Mouse (Mus musculus) bone marrow macrophage, adult 2 months (primary cell): Measurements from ENCODE around the gene Bcan. TPM values are rescaled to one million over a fixed set of nuclear protein-coding genes. Genes with fewer than 3 reads are reported as not detected.

ENCODE experiments used
- H3K27ac ChIP-seq: 2 replicates; pipeline ENCODE4 v1.5.1; 2012; ENCODE audit warnings: low read depth, low read length; ENCODE audit not compliant: insufficient read depth
- H3K4me1 ChIP-seq: 2 replicates; pipeline ENCODE4 v1.6.1; 2012; ENCODE audit warnings: low read length; ENCODE audit not compliant: control insufficient read depth, insufficient read depth
- H3K4me3 ChIP-seq: 2 replicates; pipeline ENCODE4 v1.5.1; 2012; ENCODE audit warnings: mild to moderate bottlenecking, low read length, moderate library complexity; ENCODE audit not compliant: insufficient read depth
- CTCF ChIP-seq: IDR thresholded peaks from 2 replicates; pipeline ENCODE4 v1.5.1; 2012; ENCODE audit warnings: low read depth, mild to moderate bottlenecking, low read length, moderate library complexity
- POLR2A ChIP-seq: IDR thresholded peaks from 2 replicates; pipeline ENCODE4 v1.6.1; 2012; ENCODE audit warnings: mild to moderate bottlenecking, low read depth, low read length, borderline replicate concordance
- polyA plus RNA-seq: library from polyadenylated mRNA; stranded (reverse); fragments of >200 nt; gene quantifications from 2 replicates; pipeline ENCODE4 v1.2.4, GENCODE M21; 2012; ENCODE audit not compliant: missing spikeins, insufficient read depth, insufficient read length

Gene Bcan
- polyA plus RNA-seq, 1 experiment = not detected

DNA sequence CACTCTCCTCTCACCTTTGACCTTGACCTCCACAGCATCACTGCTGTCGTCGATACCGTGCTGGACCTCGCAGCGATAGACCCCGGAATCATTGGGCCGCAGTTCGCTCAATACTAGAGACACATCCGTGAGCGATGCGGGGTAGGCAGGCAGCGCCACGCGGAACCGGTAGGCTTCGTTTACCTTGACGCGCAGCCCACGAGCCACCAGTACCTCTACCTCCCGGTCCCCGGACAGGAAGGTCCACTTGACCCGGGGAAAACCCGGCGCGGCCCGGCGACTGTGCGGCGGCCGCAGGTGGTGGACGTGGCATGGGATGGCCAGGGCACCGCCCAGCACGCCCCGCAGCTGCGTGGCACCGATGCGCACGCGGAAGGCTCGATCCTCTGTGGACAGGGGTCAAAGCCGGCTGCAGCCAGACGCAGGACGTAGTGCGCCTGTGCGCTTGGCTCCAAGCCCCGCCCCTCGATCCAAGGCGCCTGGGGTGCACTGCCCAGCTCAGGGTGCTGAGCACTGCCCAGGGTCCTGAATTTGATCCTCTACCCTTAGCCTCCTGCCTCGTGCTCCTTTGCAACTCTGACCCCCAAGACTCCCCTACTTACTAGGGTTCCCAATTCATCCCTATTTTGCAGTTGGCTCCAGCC, 2.9 kb downstream of the Bcan start:
- H3K4me3 ChIP-seq = peak overlapping the region; percentile 22; the same call in 1 of the 2 replicates
- no peaks in the 10 kb centered on the region for H3K4me1 ChIP-seq
- TF ChIP-seq POLR2A = no peak
- no peak for TF ChIP-seq CTCF
- no peak overlapping the region for H3K27ac ChIP-seq

DNA sequence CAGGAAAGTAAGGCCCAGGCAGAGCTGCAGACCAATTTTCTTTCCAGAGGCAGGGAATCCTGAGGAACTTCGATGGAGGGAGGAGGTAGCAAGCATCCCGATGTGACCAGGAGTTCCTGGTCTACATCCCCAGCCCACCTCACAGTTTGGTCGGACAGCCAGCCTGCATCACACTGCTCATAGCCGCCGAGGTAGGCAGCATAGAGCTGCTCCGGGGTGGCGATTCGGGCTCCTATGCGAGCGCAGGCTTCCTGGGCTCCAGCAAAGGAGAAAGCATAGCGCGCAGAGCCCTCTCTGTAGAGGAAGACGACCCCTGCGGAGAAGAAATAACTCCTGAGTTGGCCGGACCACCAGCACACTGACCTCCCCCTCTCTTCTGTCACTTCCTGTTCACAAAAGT, 3.6 kb downstream of the Bcan start:
- Histone ChIP-seq H3K27ac (no peak overlapping the region), H3K4me3 (no peak overlapping the region), H3K4me1 (no peaks in the 10 kb centered on the region)
- TF ChIP-seq CTCF (no peak), POLR2A (no peak)

DNA sequence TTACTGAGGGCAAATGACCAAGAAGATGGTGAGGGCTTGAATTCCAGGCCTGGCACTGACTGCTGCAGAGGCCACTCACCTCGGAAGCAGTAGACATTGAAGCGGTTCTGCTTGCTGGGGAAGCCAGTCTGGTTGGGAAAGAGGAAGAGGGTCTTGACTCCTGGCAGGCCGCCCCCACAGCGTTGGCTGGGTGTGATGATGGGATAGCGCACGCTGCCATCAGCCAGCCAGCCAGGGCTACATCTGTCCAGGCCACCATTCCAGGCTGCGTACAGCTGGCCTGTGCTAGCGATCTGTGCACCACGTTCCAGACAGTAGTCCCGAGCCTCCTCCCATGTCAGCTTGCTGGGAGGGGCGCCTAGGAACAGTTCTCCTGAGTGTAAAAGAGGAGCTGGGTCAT, 4.7 kb downstream of the Bcan start:
- TF ChIP-seq POLR2A = no peak
- no peak for TF ChIP-seq CTCF
- no peak overlapping the region for H3K27ac ChIP-seq
- no peak overlapping the region for H3K4me3 ChIP-seq

DNA sequence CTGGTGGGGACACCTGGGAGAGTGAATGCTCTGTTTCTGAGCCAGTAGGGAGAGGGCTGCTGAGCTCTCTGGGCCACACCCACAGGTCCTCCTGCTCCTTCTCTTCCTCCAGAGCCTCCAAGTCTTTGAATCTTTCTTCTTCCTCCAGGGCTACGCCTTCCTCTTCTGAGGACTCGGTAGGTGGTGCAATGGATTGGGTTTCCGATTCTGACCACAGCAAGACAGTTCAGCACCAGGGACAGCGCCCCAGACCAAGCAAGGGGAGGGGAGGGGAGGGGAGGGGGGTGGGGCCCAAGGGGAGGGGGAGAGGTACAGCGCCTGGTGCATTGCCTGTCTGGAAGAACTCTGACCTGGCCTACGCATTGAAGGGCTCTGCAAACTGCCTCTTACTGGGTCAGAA, 6.6 kb downstream of the Bcan start:
- TF ChIP-seq POLR2A = no peak
- no peak for TF ChIP-seq CTCF
- Histone ChIP-seq H3K27ac (no peak overlapping the region), H3K4me1 (peaks cover 2% of the 10 kb centered on the region; the same call in 1 of the 2 replicates), H3K4me3 (no peak overlapping the region)

More for the DNA sequence above, 4.7 kb downstream of the Bcan start:
- H3K4me1 ChIP-seq = no peaks in the 10 kb centered on the region

DNA sequence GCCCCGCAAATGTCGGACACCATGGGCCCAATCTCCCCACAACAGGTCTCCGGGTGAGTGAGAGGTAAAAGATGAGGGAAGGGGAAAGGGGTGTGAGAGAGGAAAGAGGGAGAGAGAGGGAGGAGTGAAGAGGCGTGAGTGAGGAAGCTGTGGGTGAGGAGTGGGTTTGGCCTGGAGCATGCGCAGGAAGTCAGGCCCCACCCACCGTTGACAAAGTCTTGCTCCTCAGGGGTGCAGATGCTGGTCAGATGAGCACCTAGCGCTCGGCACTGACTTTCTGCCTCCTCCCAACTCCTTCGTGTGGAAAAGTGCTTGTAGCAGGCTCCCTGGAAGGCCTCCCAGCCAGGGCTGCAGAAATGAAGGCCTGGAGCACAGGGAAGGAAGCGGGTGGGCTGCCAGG, 10.1 kb downstream of the Bcan start:
- no peak for TF ChIP-seq POLR2A
- TF ChIP-seq CTCF = no peak
- Histone ChIP-seq H3K27ac (no peak overlapping the region), H3K4me3 (no peak overlapping the region), H3K4me1 (peaks cover 22% of the 10 kb centered on the region)

GRCm38 (mm10) chr3:87988068-87988467, 12.0 kb downstream of the Bcan start:
- H3K4me1 ChIP-seq = peaks cover 38% of the 10 kb centered on the region
- no peak overlapping the region for H3K27ac ChIP-seq
- TF ChIP-seq CTCF (no peak), POLR2A (no peak)
- H3K4me3 ChIP-seq = peak overlapping the region; percentile 55

- peak overlapping the region; percentile 55 for H3K4me3 ChIP-seq
- H3K27ac ChIP-seq = no peak overlapping the region
- TF ChIP-seq CTCF (no peak), POLR2A (no peak)
- H3K4me1 ChIP-seq = peaks cover 41% of the 10 kb centered on the region
These were observed 12.4 kb downstream of the Bcan start for GRCm38 (mm10) chr3:87987633-87988032.

DNA sequence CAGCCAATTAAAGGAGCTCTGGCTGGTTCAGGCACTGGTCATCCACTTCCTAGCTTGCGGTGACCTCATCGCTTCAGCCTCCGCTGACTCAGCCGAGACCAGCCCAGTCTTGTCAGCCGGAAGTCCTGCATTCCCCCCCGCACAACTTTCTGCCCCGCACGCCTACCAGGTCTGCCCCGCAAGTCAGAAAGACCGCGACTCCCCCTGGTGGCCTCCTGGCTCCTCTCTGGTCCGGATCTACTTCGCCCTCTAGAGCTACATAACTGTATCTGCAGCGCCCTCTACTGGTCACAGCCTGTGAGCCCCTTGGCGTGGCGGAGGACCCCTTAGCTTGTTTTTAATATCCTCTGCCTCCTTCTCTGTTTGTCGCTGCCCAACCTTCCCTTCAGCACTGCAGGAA, 13.2 kb downstream of the Bcan start:
- TF ChIP-seq POLR2A (no peak), CTCF (peak; percentile 100)
- peaks cover 48% of the 10 kb centered on the region for H3K4me1 ChIP-seq
- H3K27ac ChIP-seq = no peak overlapping the region
- H3K4me3 ChIP-seq = peak overlapping the region; percentile 55

GRCm38 (mm10) chr3:87985505-87986320, 14.3 kb downstream of the Bcan start:
- peaks cover 51% of the 10 kb centered on the region for H3K4me1 ChIP-seq
- H3K4me3 ChIP-seq = no peak overlapping the region
- TF ChIP-seq CTCF = no peak
- TF ChIP-seq POLR2A = no peak
- no peak overlapping the region for H3K27ac ChIP-seq

DNA sequence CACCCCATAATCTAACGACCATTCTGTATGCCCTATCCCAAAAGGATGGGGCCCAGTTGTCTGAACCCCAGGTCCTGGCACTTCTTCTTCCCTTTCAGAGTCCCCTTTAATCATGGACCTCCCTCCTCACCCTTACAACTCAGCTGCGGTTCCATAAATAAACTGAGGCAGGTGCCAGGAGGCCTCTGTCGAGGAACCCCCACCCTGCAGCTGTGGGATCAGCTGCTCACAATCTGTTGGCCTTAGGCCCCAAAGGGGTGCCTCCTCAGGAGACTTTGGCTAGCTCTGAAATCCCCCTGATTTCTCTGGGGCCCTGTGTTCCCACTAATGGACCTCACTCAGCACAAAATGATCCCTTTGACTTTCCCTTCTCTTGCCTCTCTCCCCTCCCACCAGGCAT, 15.9 kb downstream of the Bcan start:
- Histone ChIP-seq H3K4me1 (peaks cover 51% of the 10 kb centered on the region), H3K4me3 (no peak overlapping the region), H3K27ac (no peak overlapping the region)
- no peak; the same call in 1 of the 2 replicates for TF ChIP-seq CTCF
- TF ChIP-seq POLR2A = no peak
